Mouse (Mus musculus) neutrophil, adult 59 days (primary cell): Measurements from ENCODE around the gene Vmn2r102. TPM values are rescaled to one million over a fixed set of nuclear protein-coding genes. Genes with fewer than 3 reads are reported as not detected.

Experiments
- total RNA-seq, 2 experiments: library from RNA; stranded (reverse); gene quantifications; 1 replicate in 1 of 2; 2 replicates in 1 of 2; pipeline ENCODE4 v1.2.4; 2023

Vmn2r102 gene
- total RNA-seq: not detected

DNA sequence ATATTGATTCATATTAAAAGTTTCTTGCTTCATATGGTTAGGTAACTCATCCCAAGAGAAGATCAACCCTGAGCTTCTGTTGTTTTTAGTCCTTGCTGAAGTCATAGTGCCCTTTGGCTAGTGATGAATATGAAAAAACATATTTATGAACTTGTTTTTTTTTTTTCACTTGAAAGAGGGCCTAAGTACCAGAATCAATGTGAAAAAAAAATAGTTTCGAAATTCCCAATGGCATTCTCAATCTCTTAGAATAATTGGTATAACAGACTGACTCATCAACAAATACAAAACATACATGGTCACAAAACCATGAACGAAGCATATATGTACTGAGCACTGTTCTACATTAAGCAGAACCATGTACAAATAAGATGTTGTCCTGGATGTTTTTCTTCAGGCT is at the start of gene Vmn2r102:
Gene Vmn2r102 (plus strand): TSS at position 301 of the 400 bp plus-strand sequence.

Other genes with a start within 250 kb of the Vmn2r102 start
- not detected for gene Vmn2r100, start 155.6 kb upstream of the Vmn2r102 start, total RNA-seq
- not detected for gene Vmn2r101, start 83.1 kb upstream of the Vmn2r102 start, total RNA-seq
- not detected for gene Vmn2r103, start 113.0 kb downstream of the Vmn2r102 start, total RNA-seq